Mouse (Mus musculus): ENCODE results near the gene Fam219b. TPM values are rescaled to one million over a fixed set of nuclear protein-coding genes. Genes with fewer than 3 reads are reported as not detected.

The Fam219b gene
- polyA plus RNA-seq, 1 experiment from 2014 or later: 5.7 TPM

DNA sequence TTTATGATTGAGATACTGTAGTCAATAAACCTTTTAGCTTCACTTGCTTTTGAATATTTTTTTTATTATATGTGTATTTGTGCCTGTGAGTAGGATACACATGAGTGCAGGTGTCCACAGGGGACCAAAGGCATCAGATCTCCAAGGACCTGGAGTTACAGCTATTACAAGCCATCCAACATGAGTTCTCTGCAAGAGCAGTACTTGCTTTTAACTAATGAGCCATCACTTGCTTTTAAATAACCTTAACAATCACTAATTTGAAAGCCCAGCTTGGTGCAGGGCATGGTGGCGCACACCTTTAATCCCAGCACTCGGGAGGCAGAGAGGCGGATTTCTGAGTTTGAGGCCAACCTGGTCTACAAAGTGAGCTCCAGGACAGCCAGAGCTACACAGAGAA, 17.4 kb downstream of the Fam219b start:
- Histone ChIP-seq H3K4me1 (ENCODE audit: control insufficient read depth, low read depth, low read length) (peaks cover 5% of the 10 kb centered on the region), H3K27me3 (ENCODE audit: control insufficient read depth, insufficient read depth, low read depth, low read length) (no peaks in the 10 kb centered on the region), H3K4me3 (ENCODE audit: low read depth, low read length) (no peak overlapping the region), H3K36me3 (ENCODE audit: control insufficient read depth, insufficient read depth) (no peaks in the 10 kb centered on the region), H3K9me3 (replicated peaks; ENCODE audit: control insufficient read depth, low read length) (no peaks in the 10 kb centered on the region), H3K4me2 (ENCODE audit: low read depth, low read length) (no peak overlapping the region), H3K9ac (ENCODE audit: low read depth, low read length) (no peak overlapping the region), H3K27ac (ENCODE audit: low read length) (no peak overlapping the region)
- ATAC-seq (ENCODE audit: low read depth): no peak
- 67% methylated on average over 3 of the region's 3 CpGs for WGBS (ENCODE audit: insufficient replicate concordance)

DNA sequence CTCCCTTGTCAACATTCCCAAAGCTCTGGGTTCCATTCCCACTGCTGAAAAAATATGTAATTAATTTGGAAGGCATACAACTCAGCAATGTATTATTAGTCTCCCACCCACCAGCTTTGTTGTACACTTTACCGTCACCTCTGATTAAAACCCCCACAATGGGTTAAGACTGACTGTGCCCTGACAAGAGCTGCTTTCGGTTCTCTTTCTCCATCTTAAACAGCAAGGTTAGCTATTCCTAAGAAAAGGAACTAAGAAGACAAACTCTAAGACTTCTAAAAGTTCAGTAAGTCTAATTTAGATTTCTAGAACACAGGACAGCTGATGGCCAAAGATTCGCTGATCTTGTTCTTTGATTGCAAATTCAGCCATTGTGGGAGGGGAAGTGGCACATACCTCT, 19.9 kb downstream of the Fam219b start:
- WGBS (ENCODE audit: insufficient replicate concordance): 58% methylated on average over 3 of the region's 3 CpGs
- no peaks in the 10 kb centered on the region for H3K9me3 ChIP-seq (replicated peaks; ENCODE audit: control insufficient read depth, low read length)
- no peak overlapping the region for H3K27ac ChIP-seq (ENCODE audit: low read length)
- no peak overlapping the region for H3K4me3 ChIP-seq (ENCODE audit: low read depth, low read length)
- no peaks in the 10 kb centered on the region for H3K27me3 ChIP-seq (ENCODE audit: control insufficient read depth, insufficient read depth, low read depth, low read length)
- H3K4me1 ChIP-seq (ENCODE audit: control insufficient read depth, low read depth, low read length): peaks cover 15% of the 10 kb centered on the region
- no peaks in the 10 kb centered on the region for H3K36me3 ChIP-seq (ENCODE audit: control insufficient read depth, insufficient read depth)
- H3K9ac ChIP-seq (ENCODE audit: low read depth, low read length): no peak overlapping the region
- H3K4me2 ChIP-seq (ENCODE audit: low read depth, low read length): no peak overlapping the region
- no peak for ATAC-seq (ENCODE audit: low read depth)

DNA sequence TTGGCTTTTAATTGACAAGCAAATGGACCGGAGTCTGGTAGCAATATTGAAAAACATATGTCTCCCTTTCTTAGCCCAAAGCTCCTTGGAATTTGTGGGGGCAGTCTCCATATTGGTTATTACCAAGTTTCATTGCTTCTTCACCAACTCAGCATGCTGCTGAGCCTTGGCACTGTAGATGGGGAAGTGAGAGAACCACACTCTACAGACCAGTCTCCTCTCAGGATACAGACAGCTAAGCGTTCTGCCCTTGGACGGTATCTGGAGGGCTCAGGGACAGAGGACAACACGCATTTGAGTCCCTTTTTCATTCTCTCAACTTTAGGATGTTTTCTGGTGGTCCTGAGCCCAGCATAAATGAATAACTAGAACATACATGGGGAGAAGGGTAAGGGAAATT, 21.3 kb downstream of the Fam219b start:
- WGBS (ENCODE audit: insufficient replicate concordance): 61% methylated on average over 4 of the region's 4 CpGs
- H3K4me2 ChIP-seq (ENCODE audit: low read depth, low read length): no peak overlapping the region
- no peaks in the 10 kb centered on the region for H3K36me3 ChIP-seq (ENCODE audit: control insufficient read depth, insufficient read depth)
- no peak overlapping the region for H3K27ac ChIP-seq (ENCODE audit: low read length)
- no peaks in the 10 kb centered on the region for H3K9me3 ChIP-seq (replicated peaks; ENCODE audit: control insufficient read depth, low read length)
- ATAC-seq (ENCODE audit: low read depth): no peak
- H3K27me3 ChIP-seq (ENCODE audit: control insufficient read depth, insufficient read depth, low read depth, low read length): no peaks in the 10 kb centered on the region
- peaks cover 15% of the 10 kb centered on the region for H3K4me1 ChIP-seq (ENCODE audit: control insufficient read depth, low read depth, low read length)
- H3K4me3 ChIP-seq (ENCODE audit: low read depth, low read length): no peak overlapping the region
- no peak overlapping the region for H3K9ac ChIP-seq (ENCODE audit: low read depth, low read length)

- no peaks in the 10 kb centered on the region for H3K27me3 ChIP-seq (ENCODE audit: control insufficient read depth, insufficient read depth, low read depth, low read length)
- no peak overlapping the region for H3K27ac ChIP-seq (ENCODE audit: low read length)
- no peak overlapping the region for H3K4me2 ChIP-seq (ENCODE audit: low read depth, low read length)
- H3K4me1 ChIP-seq (ENCODE audit: control insufficient read depth, low read depth, low read length): peaks cover 15% of the 10 kb centered on the region
- ATAC-seq (ENCODE audit: low read depth): no peak
- H3K9ac ChIP-seq (ENCODE audit: low read depth, low read length): no peak overlapping the region
- H3K4me3 ChIP-seq (ENCODE audit: low read depth, low read length): no peak overlapping the region
- 59% methylated on average over 2 of the region's 2 CpGs for WGBS (ENCODE audit: insufficient replicate concordance)
- H3K36me3 ChIP-seq (ENCODE audit: control insufficient read depth, insufficient read depth): no peaks in the 10 kb centered on the region
- H3K9me3 ChIP-seq (replicated peaks; ENCODE audit: control insufficient read depth, low read length): no peaks in the 10 kb centered on the region
Measured at GRCm38 (mm10) chr9:57559568-57559967, 22.2 kb downstream of the Fam219b start.

- WGBS (ENCODE audit: insufficient replicate concordance): 20% methylated on average over 7 of the region's 7 CpGs
- H3K4me1 ChIP-seq (ENCODE audit: control insufficient read depth, low read depth, low read length): peaks cover 16% of the 10 kb centered on the region
- peak overlapping the region; percentile 85 for H3K4me2 ChIP-seq (ENCODE audit: low read depth, low read length)
- H3K4me3 ChIP-seq (ENCODE audit: low read depth, low read length): peak overlapping the region; percentile 84
- no peaks in the 10 kb centered on the region for H3K27me3 ChIP-seq (ENCODE audit: control insufficient read depth, insufficient read depth, low read depth, low read length)
- no peak overlapping the region for H3K27ac ChIP-seq (ENCODE audit: low read length)
- peak overlapping the region; percentile 35; the same call in 1 of the 2 replicates for H3K9ac ChIP-seq (ENCODE audit: low read depth, low read length)
- ATAC-seq (ENCODE audit: low read depth): no peak
- no peaks in the 10 kb centered on the region for H3K36me3 ChIP-seq (ENCODE audit: control insufficient read depth, insufficient read depth)
- H3K9me3 ChIP-seq (replicated peaks; ENCODE audit: control insufficient read depth, low read length): no peaks in the 10 kb centered on the region
Measured at GRCm38 (mm10) chr9:57560263-57560662, 22.9 kb downstream of the Fam219b start.

- peak; percentile 99 for ATAC-seq (ENCODE audit: low read depth)
- H3K4me2 ChIP-seq (ENCODE audit: low read depth, low read length): peak within 1 kb of the TSS; percentile 85
- H3K9ac ChIP-seq (ENCODE audit: low read depth, low read length): peak within 1 kb of the TSS; percentile 83
- no peaks in the 10 kb centered on the region for H3K36me3 ChIP-seq (ENCODE audit: control insufficient read depth, insufficient read depth)
- no peaks in the 10 kb centered on the region for H3K9me3 ChIP-seq (replicated peaks; ENCODE audit: control insufficient read depth, low read length)
- peak within 1 kb of the TSS; percentile 80 for H3K27ac ChIP-seq (ENCODE audit: low read length)
- peak within 1 kb of the TSS; percentile 84 for H3K4me3 ChIP-seq (ENCODE audit: low read depth, low read length)
- peaks cover 18% of the 10 kb centered on the region for H3K4me1 ChIP-seq (ENCODE audit: control insufficient read depth, low read depth, low read length)
- WGBS (ENCODE audit: insufficient replicate concordance): under 1% methylated on average over 37 of the region's 37 CpGs
- H3K27me3 ChIP-seq (ENCODE audit: control insufficient read depth, insufficient read depth, low read depth, low read length): no peaks in the 10 kb centered on the region
Measured at GRCm38 (mm10) chr9:57560861-57561710, 23.8 kb downstream of the Fam219b start, which contains the start of gene Scamp2. TSS of gene Scamp2 (plus strand) at chr9:57560943.

DNA sequence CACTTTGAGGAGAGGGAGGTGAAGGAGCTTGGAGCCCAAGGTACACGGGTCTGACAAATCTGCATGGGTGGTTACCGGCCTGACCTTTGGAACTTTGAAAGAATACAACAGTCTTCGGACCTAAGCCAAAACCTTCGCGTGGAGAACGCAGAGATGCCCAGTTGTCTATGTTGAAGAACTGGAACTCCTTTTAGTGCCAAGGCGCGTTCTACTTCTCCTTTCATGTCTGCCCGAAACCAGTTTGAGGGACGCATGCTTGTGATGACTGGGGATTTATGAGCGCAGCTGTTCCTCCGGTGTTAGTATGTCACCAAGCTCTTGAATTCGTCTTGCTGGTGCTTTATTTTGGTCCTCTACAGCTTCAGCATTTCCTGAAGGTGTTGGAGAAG, 24.4 kb downstream of the Fam219b start:
- Histone ChIP-seq H3K27me3 (ENCODE audit: control insufficient read depth, insufficient read depth, low read depth, low read length) (no peaks in the 10 kb centered on the region), H3K27ac (ENCODE audit: low read length) (peak overlapping the region; percentile 80), H3K4me2 (ENCODE audit: low read depth, low read length) (peak overlapping the region; percentile 85), H3K4me1 (ENCODE audit: control insufficient read depth, low read depth, low read length) (peaks cover 18% of the 10 kb centered on the region), H3K9ac (ENCODE audit: low read depth, low read length) (peak overlapping the region; percentile 83), H3K36me3 (ENCODE audit: control insufficient read depth, insufficient read depth) (no peaks in the 10 kb centered on the region), H3K9me3 (replicated peaks; ENCODE audit: control insufficient read depth, low read length) (no peaks in the 10 kb centered on the region), H3K4me3 (ENCODE audit: low read depth, low read length) (peak overlapping the region; percentile 84)
- no peak for ATAC-seq (ENCODE audit: low read depth)
- 43% methylated on average over 13 of the region's 13 CpGs for WGBS (ENCODE audit: insufficient replicate concordance)

- Histone ChIP-seq H3K27ac (ENCODE audit: low read length) (no peak overlapping the region), H3K36me3 (ENCODE audit: control insufficient read depth, insufficient read depth) (no peaks in the 10 kb centered on the region), H3K4me1 (ENCODE audit: control insufficient read depth, low read depth, low read length) (peaks cover 18% of the 10 kb centered on the region), H3K9me3 (replicated peaks; ENCODE audit: control insufficient read depth, low read length) (no peaks in the 10 kb centered on the region), H3K4me2 (ENCODE audit: low read depth, low read length) (peak overlapping the region; percentile 3; the same call in 1 of the 2 replicates), H3K27me3 (ENCODE audit: control insufficient read depth, insufficient read depth, low read depth, low read length) (no peaks in the 10 kb centered on the region), H3K9ac (ENCODE audit: low read depth, low read length) (no peak overlapping the region), H3K4me3 (ENCODE audit: low read depth, low read length) (no peak overlapping the region)
- ATAC-seq (ENCODE audit: low read depth): no peak
- 41% methylated on average over 4 of the region's 4 CpGs for WGBS (ENCODE audit: insufficient replicate concordance)
Measured at GRCm38 (mm10) chr9:57562896-57563372, 25.6 kb downstream of the Fam219b start.

DNA sequence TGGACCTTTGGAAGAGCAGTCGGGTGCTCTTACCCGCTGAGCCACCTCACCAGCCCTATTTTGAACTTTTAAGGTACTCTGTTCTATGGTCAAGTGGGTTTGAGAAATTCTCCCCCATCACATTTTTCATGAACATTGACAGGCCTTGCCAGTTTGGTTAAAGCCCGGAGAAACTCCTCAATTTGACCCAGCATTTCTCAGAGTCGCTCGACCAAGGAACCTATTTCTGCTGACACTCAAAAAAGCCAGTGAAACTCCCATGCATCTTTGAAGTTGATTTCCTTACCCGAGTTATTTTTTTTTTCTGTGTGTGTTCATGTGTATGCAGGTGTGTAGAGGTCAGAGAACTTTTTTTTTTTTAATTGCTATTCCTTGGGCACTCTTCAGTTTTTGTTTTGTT, 27.3 kb downstream of the Fam219b start:
- Histone ChIP-seq H3K4me2 (ENCODE audit: low read depth, low read length) (no peak overlapping the region), H3K9me3 (replicated peaks; ENCODE audit: control insufficient read depth, low read length) (no peaks in the 10 kb centered on the region), H3K4me1 (ENCODE audit: control insufficient read depth, low read depth, low read length) (peaks cover 18% of the 10 kb centered on the region), H3K4me3 (ENCODE audit: low read depth, low read length) (no peak overlapping the region), H3K36me3 (ENCODE audit: control insufficient read depth, insufficient read depth) (no peaks in the 10 kb centered on the region; the same call in 1 of the 2 replicates), H3K27ac (ENCODE audit: low read length) (no peak overlapping the region), H3K9ac (ENCODE audit: low read depth, low read length) (no peak overlapping the region), H3K27me3 (ENCODE audit: control insufficient read depth, insufficient read depth, low read depth, low read length) (no peaks in the 10 kb centered on the region)
- ATAC-seq (ENCODE audit: low read depth): no peak
- 71% methylated on average over 6 of the region's 6 CpGs for WGBS (ENCODE audit: insufficient replicate concordance)

Data from liver, embryonic 16.5 days (tissue).